ENCODE assay signal across 17 mouse cellular contexts in genomic region chr14:95777439-95777838, GRCm38 (mm10).
DNase-seq lines count a peak whose midpoint lies in the region; ATAC-seq lines count a peak whose summit lies in the region.
"Had no signal": no experiment of that assay in that cellular context is flagged by ENCODE, and none has a peak within 500 bp of the region (broad histone marks: within the 10 kb centered on the region; RNA-seq: fewer than 3 reads in every experiment).

No protein-coding gene starts in this region.

- no peak overlapping the region for H3K4me3 ChIP-seq in hindbrain, embryonic 14.5 days (replicated peaks; ENCODE audit: low read length)
- no peak overlapping the region for H3K4me3 ChIP-seq in hindbrain, embryonic 10.5 days
- H3K4me3 ChIP-seq in midbrain, embryonic 14.5 days (replicated peaks; ENCODE audit: low read depth, low read length), result no peak overlapping the region
- no peak overlapping the region for H3K4me3 ChIP-seq in midbrain, embryonic 13.5 days (replicated peaks)
- H3K4me3 ChIP-seq in limb, embryonic 10.5 days, result no peak overlapping the region
- H3K4me3 ChIP-seq: embryonic facial prominence, embryonic 15.5 days; intestine, embryonic 15.5 days; myocyte had no signal

- no peaks in the 10 kb centered on the region for H3K9me3 ChIP-seq in hindbrain, embryonic 14.5 days (ENCODE audit: control insufficient read depth, low read length)
- H3K9me3 ChIP-seq in hindbrain, embryonic 10.5 days, result no peaks in the 10 kb centered on the region
- no peaks in the 10 kb centered on the region for H3K9me3 ChIP-seq in midbrain, embryonic 14.5 days (ENCODE audit: control insufficient read depth, low read length)
- no peaks in the 10 kb centered on the region for H3K9me3 ChIP-seq in midbrain, embryonic 13.5 days
- no peaks in the 10 kb centered on the region for H3K9me3 ChIP-seq in limb, embryonic 10.5 days (replicated peaks)
- H3K9me3 ChIP-seq: embryonic facial prominence, embryonic 15.5 days; intestine, embryonic 15.5 days had no signal

- H3K27me3 ChIP-seq in hindbrain, embryonic 14.5 days (ENCODE audit: control insufficient read depth, insufficient read depth, low read length), result no peaks in the 10 kb centered on the region
- H3K27me3 ChIP-seq in hindbrain, embryonic 10.5 days (ENCODE audit: insufficient read depth, poor library complexity, severe bottlenecking), result no peaks in the 10 kb centered on the region
- H3K27me3 ChIP-seq in midbrain, embryonic 14.5 days (ENCODE audit: control insufficient read depth, insufficient read depth, low read length), result no peaks in the 10 kb centered on the region
- no peaks in the 10 kb centered on the region for H3K27me3 ChIP-seq in midbrain, embryonic 13.5 days
- no peaks in the 10 kb centered on the region for H3K27me3 ChIP-seq in limb, embryonic 10.5 days (ENCODE audit: low read depth, poor library complexity, severe bottlenecking)
- H3K27me3 ChIP-seq: embryonic facial prominence, embryonic 15.5 days; intestine, embryonic 15.5 days had no signal

- H3K4me1 ChIP-seq in hindbrain, embryonic 14.5 days (replicated peaks; ENCODE audit: control insufficient read depth, insufficient read depth, low read length), result no peaks in the 10 kb centered on the region
- H3K4me1 ChIP-seq in hindbrain, embryonic 10.5 days (replicated peaks), result no peaks in the 10 kb centered on the region
- H3K4me1 ChIP-seq in midbrain, embryonic 14.5 days (ENCODE audit: control insufficient read depth, insufficient read depth, low read length), result no peaks in the 10 kb centered on the region
- no peaks in the 10 kb centered on the region for H3K4me1 ChIP-seq in midbrain, embryonic 13.5 days (replicated peaks)
- no peaks in the 10 kb centered on the region for H3K4me1 ChIP-seq in limb, embryonic 10.5 days
- H3K4me1 ChIP-seq: intestine, embryonic 15.5 days had no signal

- no peak overlapping the region for H3K27ac ChIP-seq in hindbrain, embryonic 14.5 days
- H3K27ac ChIP-seq in hindbrain, embryonic 10.5 days, result no peak overlapping the region
- no peak overlapping the region for H3K27ac ChIP-seq in midbrain, embryonic 14.5 days (replicated peaks; ENCODE audit: low read depth, low read length)
- no peak overlapping the region for H3K27ac ChIP-seq in midbrain, embryonic 13.5 days
- H3K27ac ChIP-seq in limb, embryonic 10.5 days, result no peak overlapping the region
- H3K27ac ChIP-seq: embryonic facial prominence, embryonic 15.5 days; intestine, embryonic 15.5 days; liver, embryonic 14.5 days had no signal

- DNase-seq in hindbrain, embryonic 14.5 days (ENCODE audit: low spot score), result peak; percentile 74
- DNase-seq in hindbrain, embryonic 10.5 days (ENCODE audit: low spot score), result no peak
- DNase-seq in midbrain, embryonic 14.5 days, result peak; percentile 81
- peak; percentile 37 for DNase-seq in brain, embryonic 18.5 days (ENCODE audit: low read depth, low spot score)
- DNase-seq in telencephalon, adult 2 months (ENCODE audit: low read depth, low spot score), result peak; percentile 16
- no peak for DNase-seq in limb, embryonic 10.5 days (ENCODE audit: low spot score)
- DNase-seq: adrenal gland, postnatal 36 days; cerebellum, adult 18-20 months; gastrocnemius, postnatal 36 days; kidney, postnatal 4 days; lung, postnatal 4 days had no signal

- H3K9ac ChIP-seq in hindbrain, embryonic 14.5 days, result no peak overlapping the region
- no peak overlapping the region for H3K9ac ChIP-seq in midbrain, embryonic 14.5 days (replicated peaks; ENCODE audit: low read length)
- H3K9ac ChIP-seq in midbrain, embryonic 13.5 days (replicated peaks), result no peak overlapping the region
- H3K9ac ChIP-seq: embryonic facial prominence, embryonic 15.5 days; intestine, embryonic 15.5 days; liver, embryonic 14.5 days had no signal

- ATAC-seq in hindbrain, embryonic 14.5 days (ENCODE audit: low FRiP score), result no peak
- no peak for ATAC-seq in midbrain, embryonic 14.5 days (ENCODE audit: low FRiP score, low TSS enrichment)
- ATAC-seq in midbrain, embryonic 13.5 days, result no peak
- ATAC-seq: forebrain, embryonic 16.5 days; intestine, embryonic 15.5 days had no signal

- no peak overlapping the region for H3K4me2 ChIP-seq in hindbrain, embryonic 14.5 days (replicated peaks)
- H3K4me2 ChIP-seq in midbrain, embryonic 14.5 days (ENCODE audit: low read length), result no peak overlapping the region
- no peak overlapping the region for H3K4me2 ChIP-seq in midbrain, embryonic 13.5 days (replicated peaks)
- H3K4me2 ChIP-seq: embryonic facial prominence, embryonic 15.5 days; intestine, embryonic 15.5 days had no signal

- H3K36me3 ChIP-seq in hindbrain, embryonic 14.5 days (replicated peaks; ENCODE audit: control insufficient read depth, insufficient read depth), result no peaks in the 10 kb centered on the region
- H3K36me3 ChIP-seq in hindbrain, embryonic 10.5 days, result no peaks in the 10 kb centered on the region
- no peaks in the 10 kb centered on the region for H3K36me3 ChIP-seq in midbrain, embryonic 14.5 days (ENCODE audit: control insufficient read depth, insufficient read depth, low read length)
- no peaks in the 10 kb centered on the region for H3K36me3 ChIP-seq in midbrain, embryonic 13.5 days
- no peaks in the 10 kb centered on the region for H3K36me3 ChIP-seq in limb, embryonic 10.5 days
- H3K36me3 ChIP-seq: embryonic facial prominence, embryonic 15.5 days; intestine, embryonic 15.5 days had no signal

Comparison
In these comparisons a context has a peak if more than half of its experiments do, and no peak if none do; other contexts are left out.
1. DNase-seq: peak in hindbrain, embryonic 14.5 days (single experiment), midbrain, embryonic 14.5 days (single experiment), brain, embryonic 18.5 days (single experiment) and telencephalon, adult 2 months (single experiment); none in hindbrain, embryonic 10.5 days (single experiment) and limb, embryonic 10.5 days (single experiment).